Mouse (Mus musculus) MEL (cell line): Measurements from ENCODE around the gene Stum. TPM values are rescaled to one million over a fixed set of nuclear protein-coding genes. Genes with fewer than 3 reads are reported as not detected.

Experiments
- DNase-seq: peaks from one replicate; pipeline ENCODE4 v3.0.0; 2011; ENCODE audit warnings: low read depth, low spot score
- H3K27ac ChIP-seq: 2 replicates; pipeline ENCODE4 v1.5.1; 2012; ENCODE audit warnings: low read depth, mild to moderate bottlenecking, control low read depth, low read length, moderate library complexity; ENCODE audit not compliant: control insufficient read depth
- H3K27me3 ChIP-seq, 2 experiments: fragments of 150-350 bp in 1 of 2; sonication (generic) in 1 of 2; 2 replicates each; pipeline ENCODE4 v1.6.1; 2012; ENCODE audit warnings: low read length in 2 of 2, mild to moderate bottlenecking in 2 of 2, improper control_type of control experiment in 1 of 2, moderate library complexity in 1 of 2; ENCODE audit not compliant: insufficient read depth in 2 of 2, control insufficient read depth in 1 of 2
- H3K36me3 ChIP-seq, 2 experiments: 2 replicates each; pipeline ENCODE4 v1.6.1; 2012 to 2014; ENCODE audit warnings: low read length in 2 of 2, improper control_type of control experiment in 1 of 2, inconsistent platforms in 1 of 2, mild to moderate bottlenecking in 1 of 2; ENCODE audit not compliant: insufficient read depth in 2 of 2, control insufficient read depth in 1 of 2
- H3K4me1 ChIP-seq, 2 experiments: fragments of 150-350 bp in 1 of 2; sonication (generic) in 1 of 2; 2 replicates each; pipeline ENCODE4 v1.6.1; 2012; ENCODE audit warnings: low read length in 2 of 2, improper control_type of control experiment in 1 of 2, mild to moderate bottlenecking in 1 of 2; ENCODE audit not compliant: insufficient read depth in 2 of 2, control insufficient read depth in 1 of 2
- H3K4me3 ChIP-seq, 2 experiments: fragments of 150-350 bp in 1 of 2; sonication (generic) in 1 of 2; 2 replicates each; pipeline ENCODE4 v1.5.1; 2012; ENCODE audit warnings: low read depth in 2 of 2, low read length in 2 of 2, mild to moderate bottlenecking in 2 of 2, moderate library complexity in 2 of 2, control low read depth in 1 of 2, improper control_type of control experiment in 1 of 2; ENCODE audit not compliant: control insufficient read depth in 1 of 2, insufficient read depth in 1 of 2
- H3K79me2 ChIP-seq: 2 replicates; pipeline ENCODE4 v1.6.1; 2012; ENCODE audit warnings: mild to moderate bottlenecking, low read length, moderate library complexity; ENCODE audit not compliant: control insufficient read depth, poor library complexity, insufficient read depth
- H3K9ac ChIP-seq: 2 replicates; pipeline ENCODE4 v1.6.1; 2012; ENCODE audit warnings: low read depth, mild to moderate bottlenecking, control low read depth, low read length, moderate library complexity; ENCODE audit not compliant: control insufficient read depth, poor library complexity, severe bottlenecking
- H3K9me3 ChIP-seq: fragments of 150-350 bp; sonication (generic); replicated peaks from 2 replicates; pipeline ENCODE4 v1.6.1; 2012; ENCODE audit warnings: mild to moderate bottlenecking, low read length, improper control_type of control experiment, moderate library complexity; ENCODE audit not compliant: insufficient read depth
- CHD2 ChIP-seq: IDR thresholded peaks from 2 replicates; pipeline ENCODE4 v1.6.1; 2011; ENCODE audit warnings: low read length, improper control_type of control experiment
- CTCF ChIP-seq, 3 experiments: IDR thresholded peaks in 2 of 3; conservative IDR thresholded peaks in 1 of 3; 2 replicates each; pipeline ENCODE4 v1.5.1; 2011 to 2012; ENCODE audit warnings: low read length in 3 of 3, low read depth in 2 of 3, mild to moderate bottlenecking in 2 of 3, improper control_type of control experiment in 1 of 3, inconsistent platforms in 1 of 3, mixed read lengths in 1 of 3, moderate library complexity in 1 of 3; ENCODE audit not compliant: control insufficient read depth in 1 of 3, insufficient read depth in 1 of 3, poor library complexity in 1 of 3, severe bottlenecking in 1 of 3
- ETS1 ChIP-seq: IDR thresholded peaks from 2 replicates; pipeline ENCODE4 v1.6.1; 2012; ENCODE audit warnings: low read depth, mild to moderate bottlenecking, inconsistent platforms, low read length, improper control_type of control experiment, moderate library complexity
- GABPA ChIP-seq: IDR thresholded peaks from 2 replicates; pipeline ENCODE4 v1.6.1; 2012; ENCODE audit warnings: low read depth, mild to moderate bottlenecking, inconsistent platforms, low read length, improper control_type of control experiment, moderate library complexity
- GATA1 ChIP-seq: IDR thresholded peaks from 2 replicates; pipeline ENCODE4 v1.6.1; 2011; ENCODE audit warnings: low read depth, low read length, improper control_type of control experiment
- KAT2A ChIP-seq: conservative IDR thresholded peaks from 2 replicates; pipeline ENCODE4 v1.6.1; 2012; ENCODE audit warnings: low read depth, low read length, improper control_type of control experiment, inconsistent platforms
- MAX ChIP-seq: IDR thresholded peaks from 2 replicates; pipeline ENCODE4 v1.6.1; 2011; ENCODE audit warnings: low read length, improper control_type of control experiment
- POLR2AphosphoS2 ChIP-seq: IDR thresholded peaks from 2 replicates; pipeline ENCODE4 v1.6.1; 2011; ENCODE audit warnings: low read length, improper control_type of control experiment
- SIN3A ChIP-seq: IDR thresholded peaks from 2 replicates; pipeline ENCODE4 v1.6.1; 2012; ENCODE audit warnings: low read length, improper control_type of control experiment, inconsistent platforms
- TBP ChIP-seq: IDR thresholded peaks from 2 replicates; pipeline ENCODE4 v1.8.0; 2011; ENCODE audit warnings: low read depth, low read length, improper control_type of control experiment
- USF2 ChIP-seq, 2 experiments: IDR thresholded peaks; 2 replicates each; pipeline ENCODE4 v1.6.1; 2011 to 2012; ENCODE audit warnings: improper control_type of control experiment in 2 of 2, low read length in 2 of 2, borderline replicate concordance in 1 of 2, inconsistent platforms in 1 of 2, low read depth in 1 of 2, mild to moderate bottlenecking in 1 of 2; ENCODE audit not compliant: insufficient read depth in 1 of 2
- ZC3H11A ChIP-seq: IDR thresholded peaks from 2 replicates; pipeline ENCODE4 v1.6.1; 2012; ENCODE audit warnings: low read depth, mild to moderate bottlenecking, inconsistent platforms, low read length, improper control_type of control experiment
- ZKSCAN1 ChIP-seq: IDR thresholded peaks from 2 replicates; pipeline ENCODE4 v1.6.1; 2012; ENCODE audit warnings: low read depth, mild to moderate bottlenecking, inconsistent platforms, low read length, improper control_type of control experiment, moderate library complexity
- ZNF384 ChIP-seq: IDR thresholded peaks from 2 replicates; pipeline ENCODE4 v1.6.1; 2012; ENCODE audit warnings: low read depth, mild to moderate bottlenecking, inconsistent platforms, low read length, improper control_type of control experiment
- polyA plus RNA-seq, 2 experiments: library from polyadenylated mRNA; stranded (reverse) in 1 of 2; unstranded in 1 of 2; fragments of >175 nt in 1 of 2; fragments of >200 nt in 1 of 2; gene quantifications; 2 replicates each; pipeline versions ENCODE4 v1.2.1 to v1.2.4; 2012; ENCODE audit warnings: low replicate concordance in 2 of 2, low read depth in 1 of 2; ENCODE audit not compliant: insufficient read length in 2 of 2, insufficient read depth in 1 of 2, missing spikeins in 1 of 2
- total RNA-seq: library from RNA; depleted of rRNA; stranded (reverse); fragments of 300-350 nt; gene quantifications from 2 replicates; pipeline ENCODE4 v1.2.3, GENCODE M21; 2012

Stum gene
- total and polyA plus RNA-seq, 3 experiments: not detected

DNA sequence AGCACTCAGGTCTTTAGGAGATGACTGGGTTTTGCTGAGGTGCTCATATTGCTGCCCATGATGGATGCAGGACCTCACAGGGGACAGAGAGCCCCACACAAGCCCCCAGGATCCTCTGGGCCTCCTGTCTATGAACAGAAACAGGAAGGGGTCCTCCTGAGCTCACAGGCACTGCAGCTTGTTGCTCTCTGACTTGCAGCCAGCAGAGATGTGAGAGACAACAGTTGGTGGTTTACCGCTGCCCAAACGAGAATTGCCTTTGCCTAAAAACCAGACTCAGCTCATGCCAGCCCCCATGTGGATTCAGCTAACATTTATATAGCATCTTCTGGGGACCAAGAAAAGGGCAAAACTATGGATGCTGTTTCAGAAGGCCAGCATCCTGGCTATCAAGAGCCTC, 33.7 kb downstream of the Stum start:
- TF ChIP-seq ZKSCAN1 (no peak), POLR2AphosphoS2 (no peak)
- no peak overlapping the region for H3K4me3 ChIP-seq
- no peak overlapping the region for H3K9ac ChIP-seq
- no peaks in the 10 kb centered on the region for H3K4me1 ChIP-seq
- no peak overlapping the region for H3K27ac ChIP-seq
- H3K79me2 ChIP-seq: no peaks in the 10 kb centered on the region
- H3K36me3 ChIP-seq: no peaks in the 10 kb centered on the region
- peaks cover 0 to 4% of the 10 kb centered on the region in 2 experiments; a peak in 2 of 4 replicates for H3K27me3 ChIP-seq
- no peaks in the 10 kb centered on the region for H3K9me3 ChIP-seq
- no peak for DNase-seq

DNA sequence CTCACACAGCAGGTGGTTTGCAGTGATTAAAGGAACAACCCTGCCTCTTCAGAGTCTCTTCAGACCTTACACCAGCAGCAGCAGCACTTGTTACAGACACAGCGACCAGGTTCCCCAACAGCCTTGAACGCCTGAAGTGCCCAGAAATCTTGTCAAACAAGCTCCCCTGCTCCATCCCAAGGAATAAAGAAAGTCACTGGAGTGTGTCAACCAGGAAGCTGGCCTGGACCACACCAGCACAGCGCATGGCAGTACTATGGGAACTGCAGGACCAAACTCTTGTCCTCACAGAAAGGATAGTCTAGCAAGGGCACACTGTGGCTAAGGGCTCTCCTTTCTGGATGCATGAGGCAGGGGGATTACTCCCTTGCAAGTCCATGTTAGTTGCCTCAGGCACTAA, 38.9 kb downstream of the Stum start:
- no peaks in the 10 kb centered on the region for H3K79me2 ChIP-seq
- no peak overlapping the region for H3K27ac ChIP-seq
- no peaks in the 10 kb centered on the region for H3K4me1 ChIP-seq
- no peak for TF ChIP-seq GABPA
- TF ChIP-seq GATA1: no peak
- TF ChIP-seq MAX: no peak
- no peak for TF ChIP-seq ETS1
- no peak for TF ChIP-seq TBP
- TF ChIP-seq ZC3H11A: no peak
- TF ChIP-seq CHD2: no peak
- no peak for TF ChIP-seq CTCF (IDR thresholded peaks at IDR 0.05 in 2 of 3, conservative IDR thresholded peaks at IDR 0.05 in 1 of 3; ENCODE audit: control insufficient read depth in 1 of 3, insufficient read depth in 1 of 3, low read depth in 2 of 3, low read length in 3 of 3, poor library complexity in 1 of 3, severe bottlenecking in 1 of 3)
- TF ChIP-seq USF2 (IDR thresholded peaks at IDR 0.05; ENCODE audit: borderline replicate concordance in 1 of 2, insufficient read depth in 1 of 2, low read depth in 1 of 2, low read length in 2 of 2): no peak
- H3K9me3 ChIP-seq: no peaks in the 10 kb centered on the region
- no peak overlapping the region for H3K4me3 ChIP-seq
- H3K9ac ChIP-seq: no peak overlapping the region
- DNase-seq: no peak
- no peaks in the 10 kb centered on the region for H3K36me3 ChIP-seq
- peaks cover 2 to 9% of the 10 kb centered on the region in 2 experiments; a peak in 3 of 4 replicates for H3K27me3 ChIP-seq

DNA sequence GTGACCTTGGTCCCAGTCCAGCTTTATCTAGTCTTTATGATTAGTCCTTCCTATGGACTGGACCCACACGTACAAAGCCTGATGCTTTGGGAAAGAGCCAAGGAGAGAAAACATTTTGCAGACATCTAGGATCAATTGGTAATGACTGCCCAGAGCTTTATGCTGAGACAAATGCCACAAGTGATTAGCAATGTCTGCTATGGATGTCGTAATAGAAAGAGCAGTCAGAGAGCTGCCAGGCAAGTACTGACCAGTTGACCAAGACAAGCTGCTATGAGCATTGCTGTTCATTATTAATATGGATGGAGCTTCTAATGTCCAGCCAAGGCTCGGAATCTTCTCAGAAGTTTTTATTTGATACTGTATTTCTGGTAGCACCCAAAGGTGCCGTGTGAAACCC, 43.8 kb downstream of the Stum start:
- no peak for DNase-seq
- no peak overlapping the region for H3K4me3 ChIP-seq
- TF ChIP-seq SIN3A (no peak), ZNF384 (no peak), KAT2A (no peak)
- H3K4me1 ChIP-seq: no peaks in the 10 kb centered on the region
- H3K27ac ChIP-seq: no peak overlapping the region
- no peaks in the 10 kb centered on the region for H3K9me3 ChIP-seq
- peaks cover 2 to 7% of the 10 kb centered on the region in 2 experiments; a peak in 3 of 4 replicates for H3K27me3 ChIP-seq
- H3K36me3 ChIP-seq: no peaks in the 10 kb centered on the region
- no peaks in the 10 kb centered on the region for H3K79me2 ChIP-seq
- H3K9ac ChIP-seq: no peak overlapping the region
